Mouse (Mus musculus) c-Kit-negative CD71-positive TER-119-positive erythroid progenitor cells, embryonic 14.5 days (primary cell): ENCODE measurements around the gene Olfr70.

Experiments
- DNase-seq: peaks from one replicate; pipeline ENCODE4 v3.0.0-alpha.2; 2013; ENCODE audit warnings: low read depth, low spot score

Gene Olfr70

DNA sequence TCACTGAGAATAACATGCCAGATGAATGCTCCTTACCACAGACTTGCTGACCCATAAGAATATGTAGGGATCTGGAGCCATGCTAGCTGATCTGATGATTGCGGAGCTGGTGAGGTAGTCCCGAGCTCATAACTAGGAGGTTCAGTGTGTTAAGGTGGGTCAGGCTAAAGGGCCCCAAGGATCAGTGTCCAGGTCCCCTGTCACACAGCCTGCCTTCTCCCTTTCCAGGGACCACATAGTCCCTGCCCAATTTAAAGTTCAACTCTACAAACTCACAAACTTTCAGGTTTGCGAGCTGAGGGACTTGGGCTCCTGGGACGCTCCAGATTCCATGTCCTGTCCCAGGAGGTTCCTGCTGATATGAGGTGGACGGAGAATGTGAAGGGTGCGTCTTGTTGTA lies at the start of gene Olfr70:
Gene Olfr70 (minus strand): TSS at position 101 of the 400 bp plus-strand sequence.
- no peak for DNase-seq

DNA sequence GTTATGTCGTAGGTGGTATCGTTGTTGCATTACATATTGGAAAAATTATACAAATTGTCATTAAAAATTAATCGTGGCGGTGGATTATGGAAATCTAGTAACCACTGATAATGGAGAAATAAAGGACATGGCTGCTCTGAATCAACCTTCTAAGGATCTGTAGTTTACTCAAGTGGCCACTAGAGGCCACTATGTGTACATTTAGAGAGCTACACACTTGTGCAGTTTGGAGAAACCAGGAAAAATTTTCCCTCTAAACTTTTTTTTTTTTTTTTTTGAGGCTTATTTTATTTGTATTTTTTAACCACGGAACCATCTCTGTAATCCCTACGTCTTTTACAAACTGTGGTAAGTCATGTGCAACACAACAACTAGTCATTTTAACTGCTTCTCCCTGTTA lies 44.6 kb upstream of the Olfr70 start:
- no peak for DNase-seq

DNA sequence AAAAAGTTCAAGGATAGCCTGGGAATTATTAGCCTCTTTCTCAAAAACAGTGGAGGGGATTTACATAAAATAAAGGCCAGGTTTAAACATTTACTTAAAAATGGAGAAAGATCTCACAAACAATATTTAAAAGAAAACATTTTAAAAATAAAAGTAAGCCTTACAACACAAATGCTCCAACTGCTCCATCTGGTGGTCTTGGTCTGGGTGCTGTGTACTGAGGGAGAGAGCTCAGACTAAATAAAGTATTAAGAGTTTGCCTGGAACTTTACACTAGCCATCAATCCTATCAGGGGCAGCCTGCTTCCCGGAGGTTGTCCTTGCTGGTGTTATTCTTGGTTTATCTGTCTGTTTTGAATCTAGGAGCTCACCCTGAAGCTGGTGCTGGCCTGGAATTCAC lies 42.5 kb upstream of the Olfr70 start:
- no peak for DNase-seq

DNA sequence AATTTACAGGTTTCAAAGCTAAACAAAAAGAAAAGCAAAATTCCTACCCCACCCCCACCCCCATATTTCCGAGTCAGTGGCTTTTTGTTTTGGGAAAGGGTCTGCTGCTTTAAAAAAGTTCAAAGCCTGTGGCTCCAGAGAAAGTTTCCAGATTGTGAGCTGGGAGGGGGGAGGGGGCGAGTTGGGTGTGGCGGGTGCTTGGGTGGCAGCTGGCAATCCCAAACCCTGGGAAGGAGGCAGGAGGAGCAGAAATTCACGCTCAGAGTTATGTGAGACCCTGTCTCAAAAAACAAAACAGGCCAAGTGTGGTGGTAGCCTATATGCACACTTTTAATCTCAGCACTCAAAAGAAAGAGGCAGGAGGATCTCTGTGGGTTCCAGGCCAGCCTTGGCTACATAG lies 42.0 kb upstream of the Olfr70 start:
- DNase-seq, result no peak

DNA sequence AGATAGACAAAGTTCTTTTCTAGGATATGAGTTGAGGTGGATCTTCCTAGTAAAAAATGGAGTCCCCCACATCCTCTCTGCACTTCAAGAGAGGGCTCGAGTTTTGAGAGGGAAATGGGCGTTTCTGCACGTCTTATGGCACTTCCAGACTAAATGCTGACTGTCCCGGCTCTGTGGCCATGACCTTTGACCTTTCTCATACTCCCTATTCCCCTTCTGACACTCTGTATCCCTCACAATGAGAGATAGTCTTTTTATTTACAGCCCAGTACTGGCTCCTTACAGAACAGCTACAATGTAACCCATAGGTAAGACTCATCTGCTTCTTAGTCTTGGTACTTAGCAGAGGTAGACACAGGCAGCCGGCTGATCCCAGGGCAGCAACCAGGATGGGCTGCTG lies 40.9 kb upstream of the Olfr70 start:
- no peak for DNase-seq

DNA sequence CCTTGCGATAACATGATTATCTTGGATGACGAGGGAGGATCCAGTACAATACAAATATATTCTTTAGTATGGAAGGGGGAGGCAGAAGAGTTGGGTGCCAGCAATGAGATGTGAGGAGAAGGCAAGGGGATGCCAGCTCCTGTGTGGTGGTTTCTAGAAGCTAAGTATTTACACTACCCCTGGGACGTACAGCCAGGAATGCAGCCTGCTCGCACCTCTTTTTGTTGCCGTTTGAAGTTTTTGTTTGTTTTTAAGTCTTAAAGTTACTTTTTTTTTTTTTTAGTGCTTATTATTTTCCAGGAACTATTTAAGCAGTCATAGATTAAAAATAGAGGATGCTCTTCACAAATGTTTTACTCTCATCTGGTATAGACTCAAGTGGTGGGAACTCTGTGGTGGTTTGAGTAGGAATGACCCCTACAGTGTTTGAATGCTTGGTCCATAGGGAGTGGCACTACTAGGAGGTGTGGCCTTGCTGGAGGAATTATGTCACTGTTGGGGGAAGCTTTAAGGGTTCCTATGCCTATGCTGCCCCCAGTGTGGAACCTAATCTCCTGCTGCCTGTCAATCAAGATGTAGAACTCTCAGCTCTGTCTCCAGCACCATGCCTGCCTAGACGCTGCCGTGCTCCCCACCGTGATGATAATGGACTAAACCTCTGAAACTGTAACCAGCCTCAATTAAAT lies 38.5 kb upstream of the Olfr70 start:
- no peak for DNase-seq

DNA sequence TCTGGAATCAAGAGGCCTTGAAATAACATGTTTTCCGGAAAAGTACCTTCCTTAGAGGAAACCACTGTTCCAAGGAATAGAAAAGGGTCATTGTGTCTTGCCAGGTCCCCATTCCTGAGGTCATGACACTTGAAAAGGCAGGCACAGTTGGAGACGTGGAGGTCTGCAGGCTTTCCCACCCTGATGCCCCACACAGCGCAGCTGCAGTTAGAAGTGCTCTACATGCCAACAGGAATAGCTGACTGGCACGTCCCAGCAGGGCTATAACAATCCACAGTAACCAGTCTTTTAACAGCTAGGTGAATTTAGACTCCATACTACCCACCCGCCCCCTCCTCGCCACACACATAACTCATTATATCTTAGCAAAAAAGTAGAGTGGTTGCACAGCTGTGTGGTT lies 36.5 kb upstream of the Olfr70 start:
- no peak for DNase-seq

DNA sequence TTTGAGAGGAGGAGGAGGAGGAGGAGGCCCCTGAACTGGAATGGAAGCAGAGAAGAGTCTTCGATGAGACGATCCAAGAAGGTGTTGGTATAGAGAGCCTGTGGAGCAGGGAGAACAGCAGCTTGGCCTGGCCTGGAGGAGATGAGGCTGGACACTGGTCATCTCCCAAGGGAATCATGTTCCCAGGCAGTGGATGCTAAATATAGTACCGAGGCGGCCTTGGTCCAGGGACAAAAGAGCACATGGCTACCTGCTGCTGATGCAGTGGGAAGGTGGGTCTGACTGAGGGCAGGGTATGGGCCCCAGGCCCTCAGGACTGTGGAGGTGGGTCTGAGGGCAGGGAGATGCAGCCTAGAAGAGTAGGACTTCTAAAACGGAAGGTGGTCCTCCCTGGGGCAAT lies 32.6 kb upstream of the Olfr70 start:
- no peak for DNase-seq

DNA sequence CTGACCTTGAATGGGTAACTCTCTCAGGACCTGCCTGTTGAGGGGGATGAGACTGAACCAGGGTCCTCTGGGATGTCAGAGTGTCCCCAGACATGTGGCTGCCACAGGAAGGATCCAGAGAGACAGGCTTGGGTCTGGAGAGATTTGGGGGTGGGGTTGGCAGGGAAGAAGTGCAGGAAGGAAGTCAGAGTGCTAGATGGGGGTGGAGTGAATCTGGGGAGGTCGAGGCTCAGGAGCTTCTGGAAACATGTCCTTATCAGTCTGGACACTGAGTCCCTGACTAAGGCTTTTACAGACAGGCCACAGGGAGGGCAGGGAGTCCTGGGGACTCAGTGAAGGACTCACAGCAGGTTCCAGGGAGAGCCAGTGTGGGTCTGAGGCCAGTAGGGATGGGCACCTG lies 31.6 kb upstream of the Olfr70 start:
- no peak for DNase-seq

DNA sequence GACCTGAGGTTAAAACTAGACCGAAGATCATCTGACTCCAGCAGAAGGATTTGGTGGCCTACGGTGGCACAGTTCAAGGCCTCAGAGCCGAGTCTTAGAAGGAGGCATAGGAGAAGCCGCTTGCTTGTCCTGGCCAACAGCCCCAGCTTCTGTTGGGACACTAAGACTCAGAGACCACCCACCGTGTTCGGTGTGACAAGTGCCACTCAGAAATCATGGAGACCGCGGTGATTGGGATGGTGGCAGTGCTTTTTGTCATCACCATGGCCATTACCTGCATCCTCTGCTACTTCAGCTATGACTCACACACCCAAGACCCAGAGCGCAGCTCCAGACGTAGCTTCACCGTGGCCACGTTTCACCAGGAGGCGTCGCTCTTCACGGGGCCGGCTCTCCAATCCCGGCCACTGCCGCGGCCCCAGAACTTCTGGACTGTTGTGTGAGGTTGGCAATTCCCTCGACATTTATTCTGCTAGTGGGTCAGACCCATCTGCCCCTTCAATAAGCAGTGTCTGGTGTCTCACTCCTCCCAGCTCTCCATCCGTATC lies 30.2 kb upstream of the Olfr70 start:
- DNase-seq, result no peak

DNA sequence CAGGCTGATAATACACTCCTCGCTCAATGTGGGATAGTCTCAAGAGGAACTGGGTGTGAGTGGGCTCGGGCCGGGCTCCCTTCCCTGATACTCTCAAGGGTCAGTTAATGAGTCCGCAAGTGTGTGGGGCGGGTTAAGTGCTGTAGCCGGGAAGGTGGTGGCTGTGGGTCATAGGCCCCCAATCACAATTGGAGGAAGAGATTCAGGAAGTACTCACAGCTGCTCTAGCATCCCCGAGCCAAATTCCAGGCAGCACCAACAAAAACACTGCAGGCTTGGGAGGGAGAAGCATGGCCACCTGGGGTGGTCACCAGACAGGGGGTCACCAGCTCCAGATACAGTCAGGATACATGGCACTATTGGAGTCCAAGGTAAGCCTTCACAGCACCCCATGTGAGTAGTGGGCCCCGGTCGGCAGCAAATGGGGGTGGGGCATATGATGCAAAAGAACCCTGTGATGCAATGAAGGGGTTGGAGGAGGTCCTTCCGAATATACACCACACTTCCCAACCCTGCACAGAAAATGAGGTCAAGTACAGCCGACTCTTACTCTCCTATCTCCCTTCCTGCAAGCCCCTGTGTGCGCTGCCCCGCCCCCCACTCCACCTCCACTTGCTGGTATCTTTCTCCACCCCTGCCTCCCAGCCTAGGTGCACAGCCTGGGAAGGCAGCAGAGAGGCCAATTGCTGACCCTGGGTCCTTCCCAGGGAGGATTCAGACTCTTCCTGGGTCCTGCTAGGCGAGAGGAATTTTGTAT lies 29.4 kb upstream of the Olfr70 start, which contains the start of gene Spaar:
Gene Spaar (plus strand): TSS at position 241 of the 757 bp plus-strand sequence.
- no peak for DNase-seq

DNA sequence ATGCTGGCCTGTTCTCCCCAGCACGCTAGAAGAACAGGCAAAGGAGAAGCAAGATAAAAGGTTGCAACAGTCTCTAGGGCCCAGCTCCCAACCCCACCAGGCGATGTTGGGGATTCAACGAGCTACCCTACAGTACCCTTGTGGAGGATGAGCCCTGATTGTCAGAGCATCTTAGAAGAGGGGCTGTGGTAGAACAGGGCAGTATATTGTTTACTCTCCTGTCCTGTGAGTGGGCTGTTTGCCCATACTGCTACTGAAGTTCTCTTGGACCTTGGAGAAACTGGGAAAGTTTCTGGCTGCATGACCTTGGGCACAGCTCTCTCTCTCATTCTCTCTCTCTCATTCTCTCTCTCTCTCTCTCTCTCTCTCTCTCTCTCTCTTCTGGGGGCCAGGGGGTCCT lies 28.5 kb upstream of the Olfr70 start:
- DNase-seq, result no peak

DNA sequence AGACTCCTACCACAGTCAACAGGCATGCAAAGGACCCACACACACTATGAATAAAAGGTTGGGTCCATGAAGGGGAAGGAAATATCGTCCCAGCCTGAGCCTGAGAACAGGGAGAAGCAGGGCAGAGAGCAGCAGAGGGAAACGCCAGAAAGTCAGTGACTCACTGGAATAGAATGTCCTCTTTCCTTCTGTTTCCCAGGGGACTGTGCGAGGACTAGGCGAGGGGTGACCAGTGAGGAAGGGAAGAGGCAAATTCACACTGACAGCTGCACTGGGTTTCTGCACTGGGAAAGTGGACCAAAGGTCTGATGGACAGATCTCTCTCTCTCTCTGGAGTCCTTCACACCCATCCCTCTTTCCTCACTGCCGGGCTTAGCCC lies 28.0 kb upstream of the Olfr70 start:
- DNase-seq, result no peak

DNA sequence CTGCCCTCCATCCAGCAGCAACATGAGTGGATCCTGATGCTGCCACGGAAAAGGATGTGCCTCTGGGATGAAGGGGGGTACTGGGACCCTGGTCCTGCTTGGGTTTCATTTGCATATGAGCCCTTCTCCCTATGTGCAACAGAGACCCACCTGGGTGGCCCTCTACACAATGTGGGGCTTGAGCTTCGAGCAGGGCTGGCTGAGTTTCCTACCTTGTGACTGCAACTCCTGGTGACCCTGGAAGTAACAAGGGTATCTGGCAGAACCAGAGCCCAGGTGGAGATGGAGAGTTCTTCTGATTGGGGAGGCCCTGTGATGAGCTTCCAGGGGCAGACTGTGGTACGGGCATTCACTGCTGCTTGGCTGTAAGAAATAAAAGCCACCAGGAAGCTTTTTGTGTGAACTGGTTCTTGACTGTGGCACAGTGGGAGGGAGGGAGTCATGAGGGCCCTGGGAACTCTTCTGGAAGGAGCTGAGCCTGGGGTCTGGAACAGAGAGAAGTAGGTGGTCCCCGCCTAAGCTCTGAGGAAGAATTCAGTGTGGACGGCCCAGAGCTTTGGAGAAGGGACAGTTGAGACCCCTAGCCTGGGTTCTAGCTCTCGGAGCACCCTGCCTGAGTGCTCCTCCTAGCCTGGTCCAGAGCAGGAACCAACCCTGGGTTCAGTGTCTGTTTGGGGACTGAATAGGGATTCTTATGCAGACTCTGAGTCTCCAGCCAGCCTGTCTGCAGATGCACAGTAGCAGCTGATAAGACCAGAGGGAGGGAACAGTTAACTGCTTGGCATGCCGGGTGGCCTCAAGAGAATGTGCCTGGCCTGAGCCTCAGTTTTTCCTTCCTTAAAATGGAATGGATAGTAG lies 27.3 kb upstream of the Olfr70 start:
- DNase-seq, result no peak

DNA sequence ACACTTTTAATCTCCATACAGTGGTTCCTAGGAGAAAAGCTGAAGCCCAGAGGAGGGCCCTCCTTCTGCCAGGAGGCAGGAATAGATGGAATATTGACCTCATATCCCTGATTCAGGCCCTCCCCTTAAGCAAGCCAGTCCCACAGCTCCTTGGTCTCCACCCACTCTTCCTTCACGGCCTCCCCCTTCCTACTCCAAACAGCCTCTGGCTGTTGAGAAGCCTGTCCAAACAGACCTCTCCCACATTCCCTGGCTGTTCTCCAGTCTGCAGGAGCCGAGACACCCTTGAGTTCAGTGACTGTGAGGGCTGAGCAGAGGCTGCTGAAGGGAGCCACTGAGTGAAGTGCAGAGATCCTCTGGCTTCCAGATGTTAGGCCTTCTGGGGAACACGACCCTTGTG lies 26.4 kb upstream of the Olfr70 start, which contains the start of gene Hrct1:
Gene Hrct1 (plus strand): TSS at position 194 of the 400 bp plus-strand sequence.
- no peak for DNase-seq

DNA sequence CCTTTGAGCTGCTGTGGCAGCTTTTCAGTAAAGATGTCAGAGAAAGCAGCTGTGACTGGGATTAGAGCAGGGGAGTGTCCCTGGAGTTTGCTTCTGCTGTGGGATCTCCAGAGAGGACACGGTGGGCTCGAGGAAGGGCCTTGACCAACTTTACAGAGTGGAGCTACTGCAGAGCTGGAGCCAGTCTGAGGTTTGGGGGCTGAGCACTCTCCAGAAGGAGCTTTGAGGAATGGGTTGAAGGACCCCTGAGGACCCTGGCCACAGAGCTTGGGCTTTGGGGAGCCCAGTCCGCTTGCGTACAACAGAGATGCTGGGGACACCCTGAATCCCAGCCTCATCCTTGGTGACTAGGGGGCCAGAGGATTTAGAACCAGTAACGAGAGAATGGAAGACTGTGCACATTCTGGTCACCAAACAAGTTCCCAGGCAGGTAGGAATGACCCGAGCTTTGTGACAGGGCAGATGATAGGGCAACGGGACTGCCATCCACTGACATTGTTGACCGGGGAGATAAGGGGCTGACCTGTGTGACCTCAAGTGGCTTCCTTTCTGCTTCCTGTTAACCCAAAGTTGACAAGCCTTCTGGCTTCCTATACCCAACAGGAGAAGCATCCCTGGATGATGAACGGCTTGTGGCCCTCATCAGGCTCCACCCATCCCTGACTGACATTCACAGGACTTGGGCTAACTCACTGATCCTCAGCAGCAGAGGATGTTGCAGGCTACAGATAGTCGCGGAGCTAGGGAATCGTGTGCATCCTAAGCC lies 25.8 kb upstream of the Olfr70 start:
- no peak for DNase-seq

DNA sequence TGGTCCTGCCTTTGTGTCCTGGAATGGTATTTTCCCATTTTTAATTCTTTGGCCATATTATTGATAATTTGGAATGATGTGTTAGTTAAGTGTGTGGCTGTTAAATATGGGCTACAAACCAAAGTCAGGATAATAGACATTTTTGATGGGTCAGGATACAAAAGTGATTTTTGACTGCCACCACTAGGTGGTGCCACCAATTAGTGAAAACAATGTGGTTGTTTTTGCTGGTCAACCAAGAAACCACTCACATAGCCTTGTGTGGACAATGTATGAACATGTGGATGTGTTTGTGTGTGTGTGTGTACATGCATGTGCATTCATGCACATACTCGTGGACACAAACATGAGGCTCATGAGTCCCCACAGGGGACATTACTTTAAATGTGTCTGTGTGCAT lies 24.2 kb upstream of the Olfr70 start:
- DNase-seq, result no peak

DNA sequence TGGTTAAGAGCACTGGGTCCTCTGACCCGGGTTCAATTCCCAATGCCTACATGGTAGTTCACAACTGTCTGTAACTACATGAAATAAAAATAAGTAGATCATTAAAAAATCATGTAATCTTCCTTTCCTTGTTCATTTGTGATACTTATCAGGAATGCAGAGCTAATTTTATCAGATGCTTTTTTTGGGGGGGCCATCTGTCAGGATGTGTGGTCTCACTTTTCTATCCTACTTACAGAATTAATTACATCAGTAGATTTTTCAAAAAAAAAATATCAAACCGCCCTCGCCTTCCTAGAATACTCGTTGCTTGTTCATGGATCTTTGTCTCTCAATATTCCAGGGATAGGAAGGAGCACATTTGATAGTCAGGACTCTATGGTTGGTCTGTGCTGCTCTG lies 21.6 kb upstream of the Olfr70 start:
- no peak for DNase-seq

DNA sequence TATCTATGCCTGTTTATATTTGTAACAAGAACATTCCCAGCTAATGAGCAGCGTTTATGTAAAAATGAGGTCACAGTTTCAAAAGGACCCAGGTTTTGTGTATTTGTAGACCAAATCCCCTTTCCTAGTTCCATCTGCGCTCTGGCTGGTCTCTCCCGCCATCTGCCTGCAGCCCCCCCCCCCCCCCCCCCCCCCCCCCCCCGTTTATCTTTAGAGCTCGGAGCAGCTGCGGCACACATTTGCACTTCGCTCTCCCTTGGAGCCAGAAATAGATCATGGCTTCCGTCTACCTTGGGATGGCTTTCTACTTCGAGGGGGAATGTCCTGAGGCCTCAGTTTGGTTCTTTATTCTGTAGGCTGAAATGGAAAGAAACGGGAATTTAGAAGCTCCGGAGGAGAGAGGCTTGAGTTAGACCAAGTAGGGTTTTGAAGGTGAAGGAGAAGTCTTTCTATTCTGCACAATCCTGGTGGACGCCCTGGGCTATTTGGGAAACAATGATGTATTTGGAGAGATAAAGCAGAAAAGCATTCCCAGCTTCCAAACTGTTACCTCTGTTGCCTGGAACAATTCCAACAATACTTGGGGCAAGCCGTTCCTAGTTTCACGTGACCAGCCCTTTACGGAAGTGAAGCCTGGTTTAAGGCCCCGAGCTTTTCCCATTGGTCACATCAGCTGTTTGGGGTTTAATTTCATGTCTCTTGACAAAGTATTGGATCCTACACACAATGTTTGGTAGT lies 20.1 kb upstream of the Olfr70 start:
- DNase-seq, result no peak

DNA sequence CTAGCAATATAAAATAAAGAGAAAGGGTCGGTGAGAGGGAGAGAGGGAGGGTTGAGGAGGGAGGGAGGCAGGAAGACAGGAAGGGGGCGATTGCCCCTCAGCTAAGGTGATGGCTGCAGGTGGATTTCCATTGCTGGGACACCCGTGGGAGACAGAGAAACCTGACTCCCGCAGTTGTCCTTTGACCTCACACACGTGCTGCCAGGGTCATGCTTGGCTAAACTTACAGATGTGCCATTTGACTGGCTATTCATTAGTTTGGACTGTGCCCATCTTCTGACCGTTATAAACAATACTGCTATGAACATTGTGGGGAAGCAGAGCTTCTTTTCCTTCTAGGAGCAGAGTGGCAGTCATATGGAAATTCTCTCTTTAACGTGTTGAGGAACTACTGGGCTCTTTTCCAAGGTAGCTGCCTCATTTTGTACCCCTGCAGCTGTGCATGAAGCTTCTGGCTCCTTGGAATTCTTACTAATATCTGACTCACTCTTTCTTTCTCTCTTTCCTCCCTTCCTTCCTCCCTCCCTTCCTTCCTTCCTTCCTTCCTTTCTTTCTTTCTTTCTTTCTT lies 13.1 kb upstream of the Olfr70 start:
- no peak for DNase-seq
